Mouse (Mus musculus) embryonic fibroblast, embryonic 13.5 days (primary cell): ENCODE results near the gene Lrpap1.

Source experiments
- CTCF ChIP-seq: IDR thresholded peaks from 2 replicates; pipeline ENCODE4 v1.5.1; 2011; ENCODE audit warnings: mild to moderate bottlenecking, control low read depth, low read length, moderate library complexity, borderline replicate concordance; ENCODE audit not compliant: insufficient read depth
- POLR2A ChIP-seq: IDR thresholded peaks from 2 replicates; pipeline ENCODE4 v1.6.1; 2011; ENCODE audit warnings: low read depth, mild to moderate bottlenecking, control low read depth, low read length, moderate library complexity

DNA sequence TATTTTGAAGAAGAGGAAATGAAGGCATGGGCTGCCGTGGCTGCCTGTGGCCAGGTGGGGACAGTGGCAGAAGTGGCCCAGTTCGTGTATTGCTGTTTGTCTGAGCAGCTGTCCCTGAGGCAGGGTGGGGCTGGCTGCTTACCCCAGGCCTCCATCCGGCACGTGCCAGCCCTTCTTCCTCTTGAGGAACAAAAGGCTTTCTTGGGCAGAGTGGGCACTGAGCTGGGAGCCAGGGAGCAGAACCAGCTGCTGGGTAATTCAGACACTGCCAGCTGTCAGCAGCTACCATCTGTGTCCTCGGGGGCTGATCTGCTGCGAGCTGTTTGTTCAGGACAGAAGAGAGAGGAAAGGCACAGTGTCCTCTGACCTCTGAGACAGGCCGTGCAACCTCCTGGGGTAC is 34.6 kb downstream of the Lrpap1 start:
- TF ChIP-seq POLR2A (no peak), CTCF (no peak)
